10 mouse cellular contexts compared by ENCODE assay signal in the genomic region with DNA sequence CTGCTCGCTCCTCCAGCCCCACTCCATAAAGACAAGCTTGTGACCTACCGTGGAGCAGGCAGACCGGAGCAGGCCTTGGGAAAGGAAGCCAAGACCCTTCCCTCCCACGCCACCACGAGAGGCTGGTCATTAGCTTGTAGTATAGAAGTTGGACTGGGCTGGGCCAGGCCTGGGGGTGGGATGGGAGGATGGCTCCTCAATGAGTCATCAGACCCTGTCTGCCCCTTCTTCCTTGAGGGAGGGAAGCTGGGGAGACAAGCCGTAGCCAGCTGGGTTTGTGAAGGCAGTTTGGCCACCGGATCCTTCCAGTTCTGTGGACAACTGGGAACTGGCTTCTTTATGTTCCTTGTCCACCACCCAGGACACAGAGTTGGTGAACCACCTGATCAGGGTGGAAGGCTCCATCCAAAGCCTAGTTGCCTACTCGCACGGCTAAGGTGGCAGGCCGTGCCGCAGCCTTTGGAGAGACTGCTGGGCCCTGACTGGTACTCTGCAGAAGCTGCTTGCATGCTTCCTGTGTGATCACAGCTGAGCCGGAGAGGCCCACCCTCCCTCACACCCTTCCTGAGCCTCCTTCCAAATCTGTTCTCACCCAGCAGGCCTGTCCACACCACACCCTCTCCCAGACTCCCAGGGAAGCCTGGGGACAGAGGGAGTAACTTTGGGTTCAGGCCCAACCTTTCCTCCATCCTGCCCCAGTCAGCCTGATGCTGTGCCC. TPM values are rescaled to one million over a fixed set of nuclear protein-coding genes. Genes with fewer than 3 reads are reported as not detected.
DNase-seq lines count a peak whose midpoint lies in the region; ATAC-seq and TF ChIP-seq lines count a peak whose summit lies in the region.
"Had no signal": no experiment of that assay in that cellular context is flagged by ENCODE, and none has a peak within 500 bp of the region (broad histone marks: within the 10 kb centered on the region; RNA-seq: fewer than 3 reads in every experiment).

No protein-coding gene starts in this region.

- no peak overlapping the region for H3K27ac ChIP-seq in lung, embryonic 14.5 days (ENCODE audit: low read depth)
- H3K27ac ChIP-seq in embryonic fibroblast, embryonic 13.5 days (ENCODE audit: insufficient read depth, low read length), result peak overlapping the region; percentile 93
- H3K27ac ChIP-seq in intestine, embryonic 14.5 days (ENCODE audit: low read depth), result peak overlapping the region; percentile 43; the same call in 1 of the 2 replicates

- 67% methylated on average over 12 of the region's 12 CpGs for WGBS in lung, embryonic 14.5 days
- WGBS in intestine, embryonic 14.5 days, result 62% methylated on average over 12 of the region's 12 CpGs

- H3K9ac ChIP-seq in lung, embryonic 14.5 days, result no peak overlapping the region
- H3K9ac ChIP-seq in intestine, embryonic 14.5 days (ENCODE audit: low read length), result no peak overlapping the region

- H3K9me3 ChIP-seq in lung, embryonic 14.5 days (ENCODE audit: low read depth, low read length), result no peaks in the 10 kb centered on the region
- no peaks in the 10 kb centered on the region for H3K9me3 ChIP-seq in intestine, embryonic 14.5 days (ENCODE audit: control insufficient read depth, low read length)

- TF ChIP-seq POLR2A in embryonic fibroblast, embryonic 13.5 days (IDR thresholded peaks at IDR 0.05; ENCODE audit: low read depth, low read length), result peak; percentile 42

- H3K4me2 ChIP-seq in lung, embryonic 14.5 days, result no peak overlapping the region
- no peak overlapping the region for H3K4me2 ChIP-seq in intestine, embryonic 14.5 days (ENCODE audit: low read length)

- no peak overlapping the region for H3K4me3 ChIP-seq in lung, embryonic 14.5 days (ENCODE audit: low read depth, low read length)
- no peak overlapping the region for H3K4me3 ChIP-seq in embryonic fibroblast, embryonic 13.5 days (ENCODE audit: insufficient read depth, low read length)
- no peak overlapping the region for H3K4me3 ChIP-seq in intestine, embryonic 14.5 days (ENCODE audit: low read depth, low read length)
- H3K4me3 ChIP-seq: megakaryocyte, embryonic 14.5 days had no signal

- no peaks in the 10 kb centered on the region for H3K36me3 ChIP-seq in lung, embryonic 14.5 days (ENCODE audit: insufficient read depth)
- no peaks in the 10 kb centered on the region for H3K36me3 ChIP-seq in intestine, embryonic 14.5 days (ENCODE audit: control insufficient read depth, insufficient read depth, low read length)

- no peak for DNase-seq in lung, embryonic 14.5 days
- DNase-seq in lung, postnatal 36 days, result no peak
- DNase-seq in intestine, embryonic 14.5 days (ENCODE audit: low spot score), result no peak
- peak; percentile 69 for DNase-seq in lung, postnatal 10 days
- no peak for DNase-seq in layer of hippocampus, adult 8-10 months (ENCODE audit: low spot score in 2 of 2)
- DNase-seq in thymus, postnatal 36 days, result no peak
- no peak for DNase-seq in frontal cortex, postnatal 10 days (ENCODE audit: low spot score in 2 of 2)
- DNase-seq: cerebellum, adult 18-20 months had no signal

- H3K4me1 ChIP-seq in lung, embryonic 14.5 days (ENCODE audit: insufficient read depth), result no peaks in the 10 kb centered on the region; the same call in none of the 2 replicates
- H3K4me1 ChIP-seq in embryonic fibroblast, embryonic 13.5 days (ENCODE audit: control insufficient read depth, insufficient read depth, low read length), result peaks cover 12% of the 10 kb centered on the region; the same call in 1 of the 2 replicates
- peaks cover 8% of the 10 kb centered on the region for H3K4me1 ChIP-seq in intestine, embryonic 14.5 days (replicated peaks; ENCODE audit: control insufficient read depth, insufficient read depth, low read length)

- no peaks in the 10 kb centered on the region for H3K27me3 ChIP-seq in lung, embryonic 14.5 days (ENCODE audit: insufficient read depth, low read length)
- H3K27me3 ChIP-seq in intestine, embryonic 14.5 days (replicated peaks; ENCODE audit: control insufficient read depth, insufficient read depth, low read length), result no peaks in the 10 kb centered on the region

- no peak for TF ChIP-seq CTCF in lung, embryonic 14.5 days (IDR thresholded peaks at IDR 0.05; ENCODE audit: low read depth)
- TF ChIP-seq CTCF in embryonic fibroblast, embryonic 13.5 days (IDR thresholded peaks at IDR 0.05; ENCODE audit: borderline replicate concordance, insufficient read depth, low read length), result no peak

- 0 out of 2 replicates have a peak, but pooled peaks have one; percentile 24 for ATAC-seq in lung, embryonic 14.5 days (ENCODE audit: insufficient read depth)
- peak; percentile 27; the same call in 1 of the 2 replicates for ATAC-seq in intestine, embryonic 14.5 days (replicated peaks; ENCODE audit: low FRiP score, low TSS enrichment, low read depth)

RNA-seq across cellular contexts. Expression of gene Nuak2, which starts 30.4 kb away (rescaled TPM):
- polyA plus RNA-seq in lung, embryonic 14.5 days (2014; fragmentation: Nextera tagmentation; extraction: Ambion mirVana), result 13.5 and 15.4 TPM in 2 replicates
- 9.2 and 14.2 TPM in 2 replicates for polyA plus RNA-seq in embryonic fibroblast, embryonic 13.5 days (2011; ENCODE audit: insufficient read length, low read depth, missing spikeins)
- 2.1 and 4.4 TPM in 2 replicates for polyA plus RNA-seq in intestine, embryonic 14.5 days (2014; fragmentation: Nextera tagmentation; extraction: Ambion mirVana)
- 1 to 10 TPM; 1.2 to 2.0 (median 1.9) TPM for total RNA-seq in layer of hippocampus, adult 8-10 months (2022)

RNA-seq across cellular contexts. Expression of gene Tmcc2, which starts 44.8 kb away (rescaled TPM):
- 8.2 and 10.3 TPM in 2 replicates for polyA plus RNA-seq in lung, embryonic 14.5 days (2014; fragmentation: Nextera tagmentation; extraction: Ambion mirVana)
- 11.6 and 12.6 TPM in 2 replicates for polyA plus RNA-seq in embryonic fibroblast, embryonic 13.5 days (2011; ENCODE audit: insufficient read length, low read depth, missing spikeins)
- polyA plus RNA-seq in intestine, embryonic 14.5 days (2014; fragmentation: Nextera tagmentation; extraction: Ambion mirVana), result 6.4 and 7.8 TPM in 2 replicates
- total RNA-seq in layer of hippocampus, adult 8-10 months (2022), result 100 to 1,000 TPM; 201 to 235 (median 218) TPM

RNA-seq across cellular contexts. Expression of gene Klhdc8a, which starts 47.9 kb away (rescaled TPM):
- 0.46 and 0.54 TPM in 2 replicates for polyA plus RNA-seq in lung, embryonic 14.5 days (2014; fragmentation: Nextera tagmentation; extraction: Ambion mirVana)
- polyA plus RNA-seq in embryonic fibroblast, embryonic 13.5 days (2011; ENCODE audit: insufficient read length, low read depth, missing spikeins), result 10.5 and 16.1 TPM in 2 replicates
- polyA plus RNA-seq in intestine, embryonic 14.5 days (2014; fragmentation: Nextera tagmentation; extraction: Ambion mirVana), result 0.19 and 0.22 TPM in 2 replicates
- total RNA-seq in layer of hippocampus, adult 8-10 months (2022), result 1 to 10 TPM; 5.1 to 6.2 (median 5.7) TPM
